Mouse (Mus musculus) erythroblast, embryonic 14.5 days (primary cell): ENCODE measurements around the gene Catsperg1. TPM values are rescaled to one million over a fixed set of nuclear protein-coding genes. Genes with fewer than 3 reads are reported as not detected.
A peak's percentile ranks its signal among the peaks of the same experiment; 100 is the strongest.
"Not testable (repeated sequence)": the region's sequence is repeated elsewhere in the genome, so short reads cannot be mapped to it uniquely, and the experiment has no call there.

ENCODE experiments used
- H3K27me3 ChIP-seq: 2 replicates; pipeline ENCODE4 v1.6.1; 2012; ENCODE audit warnings: inconsistent platforms; ENCODE audit not compliant: control insufficient read depth
- H3K36me3 ChIP-seq: 2 replicates; pipeline ENCODE4 v1.6.1; 2012; ENCODE audit warnings: mild to moderate bottlenecking, inconsistent platforms; ENCODE audit not compliant: control insufficient read depth
- H3K4me1 ChIP-seq: 2 replicates; pipeline ENCODE4 v1.6.1; 2012; ENCODE audit warnings: inconsistent platforms; ENCODE audit not compliant: control insufficient read depth
- H3K4me3 ChIP-seq: replicated peaks from 2 replicates; pipeline ENCODE3; 2012; ENCODE audit warnings: moderate library complexity, mild to moderate bottlenecking, inconsistent platforms
- H3K9me3 ChIP-seq: 2 replicates; pipeline ENCODE4 v1.6.1; 2012; ENCODE audit warnings: low read length, inconsistent platforms, mixed read lengths; ENCODE audit not compliant: control insufficient read depth
- GATA1 ChIP-seq: IDR thresholded peaks from 2 replicates; pipeline ENCODE4 v1.6.1; 2012; ENCODE audit warnings: low read length, inconsistent platforms, mixed read lengths
- TAL1 ChIP-seq: IDR thresholded peaks from 3 replicates; pipeline ENCODE4 v1.6.1; 2012; ENCODE audit warnings: low read length, inconsistent platforms, mixed read lengths
- polyA plus RNA-seq: library from polyadenylated mRNA; stranded (reverse); fragments of >175 nt; gene quantifications from 2 replicates; pipeline ENCODE4 v1.2.3, GENCODE M21; 2012

Gene Catsperg1
- polyA plus RNA-seq, 1 experiment: not detected

- Histone ChIP-seq H3K4me1 (peaks cover 7% of the 10 kb centered on the region), H3K27me3 (peaks cover 51% of the 10 kb centered on the region), H3K4me3 (peak within 1 kb of the TSS; percentile 39), H3K36me3 (no peaks in the 10 kb centered on the region), H3K9me3 (no peaks in the 10 kb centered on the region)
- TF ChIP-seq TAL1 (no peak), GATA1 (no peak)
Observed at GRCm38 (mm10) chr7:29232247-29233013, 18.6 kb upstream of the Catsperg1 start, which contains the start of gene Kcnk6. TSS of gene Kcnk6 (minus strand) at chr7:29232515.

- TF ChIP-seq GATA1 (no peak), TAL1 (no peak)
- Histone ChIP-seq H3K9me3 (no peaks in the 10 kb centered on the region), H3K36me3 (no peaks in the 10 kb centered on the region), H3K4me3 (no peak overlapping the region), H3K27me3 (peaks cover 51% of the 10 kb centered on the region), H3K4me1 (peaks cover 6% of the 10 kb centered on the region)
Observed at GRCm38 (mm10) chr7:29231517-29231916, 17.7 kb upstream of the Catsperg1 start.

GRCm38 (mm10) chr7:29230560-29230959 is 16.7 kb upstream of the Catsperg1 start:
- H3K27me3 ChIP-seq: peaks cover 51% of the 10 kb centered on the region

GRCm38 (mm10) chr7:29228202-29228601 is 14.4 kb upstream of the Catsperg1 start:
- no peaks in the 10 kb centered on the region for H3K9me3 ChIP-seq
- peaks cover 40% of the 10 kb centered on the region for H3K27me3 ChIP-seq
- H3K4me1 ChIP-seq: peaks cover 6% of the 10 kb centered on the region
- no peaks in the 10 kb centered on the region for H3K36me3 ChIP-seq
- H3K4me3 ChIP-seq: no peak overlapping the region
- TF ChIP-seq GATA1 (no peak), TAL1 (no peak)

More at GRCm38 (mm10) chr7:29230560-29230959, 16.7 kb upstream of the Catsperg1 start:
- TF ChIP-seq TAL1 (no peak), GATA1 (no peak)
- no peak overlapping the region for H3K4me3 ChIP-seq
- H3K36me3 ChIP-seq: no peaks in the 10 kb centered on the region
- H3K9me3 ChIP-seq: no peaks in the 10 kb centered on the region
- H3K4me1 ChIP-seq: peaks cover 6% of the 10 kb centered on the region

GRCm38 (mm10) chr7:29225520-29225919 is 11.7 kb upstream of the Catsperg1 start:
- Histone ChIP-seq H3K27me3 (peaks cover 13% of the 10 kb centered on the region), H3K9me3 (peaks cover 2% of the 10 kb centered on the region; the same call in 1 of the 2 replicates), H3K4me3 (no peak overlapping the region), H3K36me3 (no peaks in the 10 kb centered on the region), H3K4me1 (no peaks in the 10 kb centered on the region)
- no peak for TF ChIP-seq GATA1
- TF ChIP-seq TAL1: no peak

- TF ChIP-seq TAL1 (no peak), GATA1 (no peak)
- H3K4me1 ChIP-seq: no peaks in the 10 kb centered on the region
- H3K9me3 ChIP-seq: peaks cover 6% of the 10 kb centered on the region
Observed at GRCm38 (mm10) chr7:29224756-29225394, 11.0 kb upstream of the Catsperg1 start.

GRCm38 (mm10) chr7:29214846-29215245 is 1.0 kb upstream of the Catsperg1 start:
- Histone ChIP-seq H3K4me3 (no peak overlapping the region), H3K9me3 (peaks cover 13% of the 10 kb centered on the region), H3K4me1 (peaks cover 26% of the 10 kb centered on the region), H3K27me3 (peaks cover 12% of the 10 kb centered on the region), H3K36me3 (no peaks in the 10 kb centered on the region)
- TF ChIP-seq TAL1 (no peak), GATA1 (no peak)

More at GRCm38 (mm10) chr7:29224756-29225394, 11.0 kb upstream of the Catsperg1 start:
- peaks cover 8% of the 10 kb centered on the region for H3K27me3 ChIP-seq
- no peaks in the 10 kb centered on the region for H3K36me3 ChIP-seq
- H3K4me3 ChIP-seq: no peak overlapping the region

- Histone ChIP-seq H3K27me3 (peaks cover 12% of the 10 kb centered on the region), H3K9me3 (peaks cover 7% of the 10 kb centered on the region)
Observed at GRCm38 (mm10) chr7:29214236-29214635, 401 bp upstream of the Catsperg1 start.

GRCm38 (mm10) chr7:29212775-29213560 is 867 bp downstream of the Catsperg1 start:
- H3K4me3 ChIP-seq, H3K9me3 ChIP-seq, H3K36me3 ChIP-seq: not testable (repeated sequence)
- peaks cover 12% of the 10 kb centered on the region for H3K27me3 ChIP-seq
- peaks cover 26% of the 10 kb centered on the region for H3K4me1 ChIP-seq

More at GRCm38 (mm10) chr7:29214236-29214635, 401 bp upstream of the Catsperg1 start:
- TF ChIP-seq GATA1: no peak
- no peak for TF ChIP-seq TAL1
- no peak overlapping the region for H3K4me3 ChIP-seq
- H3K4me1 ChIP-seq: peaks cover 26% of the 10 kb centered on the region
- H3K36me3 ChIP-seq: no peaks in the 10 kb centered on the region
